Mouse (Mus musculus): ENCODE results near the gene Klf12.
"Not testable (repeated sequence)": the region's sequence is repeated elsewhere in the genome, so short reads cannot be mapped to it uniquely, and the experiment has no call there.

Gene Klf12

GRCm38 (mm10) chr14:99876791-99877578 is 407.5 kb downstream of the Klf12 start:
- DNase-seq (ENCODE audit: low spot score in 2 of 2) = no peak

DNA sequence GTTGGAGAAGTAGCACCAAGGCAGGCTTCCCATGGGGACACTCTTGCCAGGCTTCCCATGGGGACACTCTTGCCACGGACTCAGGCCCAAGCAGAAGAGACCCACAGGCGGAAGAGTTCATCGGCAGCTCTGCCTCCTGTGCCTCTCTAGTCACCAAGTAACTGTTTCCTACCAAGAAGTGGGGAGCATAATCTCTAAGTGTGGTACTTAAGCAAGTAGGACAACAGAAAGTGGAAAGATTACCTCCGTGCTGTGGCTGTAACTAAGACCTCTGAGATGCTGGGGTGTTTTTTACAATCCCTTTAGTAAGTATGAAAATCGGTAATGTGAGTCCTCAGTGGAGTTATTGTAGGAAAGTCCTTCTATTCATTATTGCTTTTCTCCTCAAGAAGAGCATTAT is 410.8 kb downstream of the Klf12 start:
- no peak for DNase-seq (ENCODE audit: low spot score in 2 of 2)

DNA sequence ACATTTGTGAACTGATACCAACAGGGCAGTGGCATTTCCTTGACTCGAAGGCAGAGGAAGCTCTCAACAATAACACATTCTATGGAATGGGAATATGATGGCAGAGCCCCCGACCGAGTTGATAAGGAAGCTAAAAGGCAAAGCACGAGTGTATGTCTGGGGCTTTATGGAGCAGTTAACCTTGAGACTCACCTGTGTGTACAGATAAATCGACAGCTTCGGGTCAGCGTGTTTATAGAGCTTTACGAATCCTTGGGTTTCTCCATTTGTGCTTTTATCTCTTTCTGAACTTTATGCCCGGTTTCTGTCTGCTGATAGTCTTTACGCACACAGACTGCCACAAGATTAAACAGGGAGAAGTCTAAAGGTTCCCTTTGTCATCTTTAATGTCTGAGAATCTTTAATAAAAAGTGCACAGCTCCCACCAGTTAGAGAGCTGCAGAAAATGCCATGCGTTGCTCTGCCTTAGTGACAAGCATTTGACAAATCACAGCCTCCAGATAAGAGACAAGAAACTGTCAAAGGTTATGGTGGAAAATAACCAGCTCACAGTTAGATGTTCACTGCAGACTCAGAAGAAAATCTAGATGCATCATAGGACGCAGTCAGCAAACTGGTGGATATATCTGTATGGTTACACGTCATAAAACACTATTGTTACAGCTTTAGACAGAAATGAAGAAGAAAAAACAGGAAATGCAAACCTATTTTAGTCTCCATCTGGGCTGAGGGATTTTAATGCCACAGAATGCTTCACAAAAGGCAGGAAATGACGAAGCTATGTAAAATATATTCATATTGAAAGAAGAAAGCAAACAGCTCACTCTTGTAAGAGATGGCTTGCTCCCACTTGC is 428.1 kb downstream of the Klf12 start:
- no peak for DNase-seq (ENCODE audit: low spot score in 2 of 2)

DNA sequence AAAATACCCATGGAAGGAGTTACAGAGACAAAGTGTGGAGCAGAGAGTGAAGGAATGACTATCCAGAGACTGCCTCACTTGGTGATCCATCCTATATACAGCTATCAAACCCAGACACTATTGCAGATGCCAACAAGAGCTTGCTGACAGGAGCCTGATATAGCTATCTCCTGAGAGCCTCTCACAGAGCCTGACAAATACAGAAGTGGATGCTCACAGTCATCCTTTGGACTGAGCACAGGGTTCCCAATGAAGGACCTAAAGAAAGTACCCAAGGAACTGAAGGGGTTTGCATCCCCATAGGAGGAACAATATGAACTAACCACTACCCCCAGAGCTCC is 430.0 kb downstream of the Klf12 start:
- not testable (repeated sequence) for DNase-seq (ENCODE audit: low spot score in 2 of 2)

- DNase-seq (ENCODE audit: low spot score in 2 of 2) = not testable (repeated sequence)
These were observed 430.6 kb downstream of the Klf12 start for GRCm38 (mm10) chr14:99853769-99854466.

- no peak for DNase-seq (ENCODE audit: low spot score in 2 of 2)
These were observed 434.1 kb downstream of the Klf12 start for GRCm38 (mm10) chr14:99850350-99850749.

DNA sequence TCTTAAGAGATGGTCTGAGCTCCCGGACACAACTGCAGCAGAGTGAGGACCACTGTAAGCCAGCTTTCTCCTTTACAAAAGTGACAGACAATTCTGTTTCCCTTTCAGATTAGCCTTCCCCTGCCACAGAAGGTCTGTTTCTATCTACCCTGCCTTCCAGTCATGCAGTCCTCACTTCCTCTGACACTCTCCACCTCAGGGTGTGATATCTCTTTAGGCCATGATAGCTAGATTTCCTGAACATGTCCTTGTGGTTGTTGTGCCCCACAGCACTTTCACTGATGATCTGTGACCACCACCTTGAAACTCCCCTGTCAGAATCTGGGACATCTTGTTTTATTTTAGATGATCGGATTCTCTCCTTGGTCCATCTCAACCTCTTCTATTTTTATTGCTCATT is 437.0 kb downstream of the Klf12 start:
- DNase-seq (ENCODE audit: low spot score in 2 of 2) = no peak

DNA sequence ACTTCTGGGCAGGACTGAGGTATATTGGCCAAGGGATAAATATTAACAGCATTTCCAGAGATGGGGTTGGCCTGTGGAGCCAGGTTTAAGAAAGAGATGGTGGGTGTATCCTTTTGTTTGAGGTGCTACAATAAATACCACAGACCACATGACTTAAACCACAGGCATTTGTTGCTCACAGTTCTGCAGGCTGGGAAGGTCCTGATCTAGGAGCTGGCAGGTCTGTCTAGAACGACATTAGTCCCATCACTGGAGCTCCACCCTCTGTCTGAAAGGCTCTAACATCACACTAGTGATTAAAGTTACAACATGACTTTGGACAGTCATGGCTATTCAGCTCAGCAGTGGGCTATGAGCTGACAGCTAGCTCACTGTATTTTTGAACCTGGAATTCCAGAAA is 457.8 kb downstream of the Klf12 start:
- no peak for DNase-seq (ENCODE audit: low spot score in 2 of 2)

Data from frontal cortex, postnatal 10 days (tissue).